Mouse (Mus musculus): ENCODE measurements around the gene Tm9sf4. TPM values are rescaled to one million over a fixed set of nuclear protein-coding genes. Genes with fewer than 3 reads are reported as not detected.

The Tm9sf4 gene
- total RNA-seq, 2 experiments from 2014 or later = 88.3 to 96.8 TPM

GRCm38 (mm10) chr2:153215421-153215820 is 54.3 kb downstream of the Tm9sf4 start:
- DNase-seq = no peak

GRCm38 (mm10) chr2:153217826-153218340 is 56.8 kb downstream of the Tm9sf4 start:
- DNase-seq = peak; percentile 59

GRCm38 (mm10) chr2:153218516-153218915 is 57.4 kb downstream of the Tm9sf4 start:
- DNase-seq = no peak

- no peak for DNase-seq
These were observed 60.5 kb downstream of the Tm9sf4 start for GRCm38 (mm10) chr2:153221620-153222019.

GRCm38 (mm10) chr2:153222130-153222529 is 61.0 kb downstream of the Tm9sf4 start:
- no peak for DNase-seq

- DNase-seq = no peak
These were observed 61.5 kb downstream of the Tm9sf4 start for GRCm38 (mm10) chr2:153222566-153222965.

- DNase-seq = peak; percentile 57
These were observed 64.0 kb downstream of the Tm9sf4 start, which contains the start of gene Tspyl3 for GRCm38 (mm10) chr2:153224946-153225594. Gene Tspyl3, minus strand, starts transcription at chr2:153225441.

GRCm38 (mm10) chr2:153225595-153225953 is 64.5 kb downstream of the Tm9sf4 start:
- no peak for DNase-seq

- no peak for DNase-seq
These were observed 66.9 kb downstream of the Tm9sf4 start for GRCm38 (mm10) chr2:153227959-153228358.

GRCm38 (mm10) chr2:153228523-153228922 is 67.4 kb downstream of the Tm9sf4 start:
- DNase-seq = no peak

- no peak for DNase-seq
These were observed 76.1 kb downstream of the Tm9sf4 start for GRCm38 (mm10) chr2:153237193-153237592.

GRCm38 (mm10) chr2:153237891-153238290 is 76.8 kb downstream of the Tm9sf4 start:
- DNase-seq = no peak

GRCm38 (mm10) chr2:153238406-153238805 is 77.3 kb downstream of the Tm9sf4 start:
- peak; percentile 39 for DNase-seq

- no peak for DNase-seq
These were observed 78.1 kb downstream of the Tm9sf4 start for GRCm38 (mm10) chr2:153239021-153239859.

- DNase-seq = peak; percentile 51
These were observed 78.9 kb downstream of the Tm9sf4 start for GRCm38 (mm10) chr2:153239860-153240480.

- DNase-seq = peak; percentile 52
These were observed 79.7 kb downstream of the Tm9sf4 start for GRCm38 (mm10) chr2:153240701-153241235.

- peak; percentile 94 for DNase-seq
These were observed 80.3 kb downstream of the Tm9sf4 start, which contains the start of the genes Plagl2 and Pofut1 for GRCm38 (mm10) chr2:153241250-153242014. Gene Plagl2, minus strand, starts transcription at chr2:153241426. Gene Pofut1, plus strand, starts transcription at chr2:153241533.

- no peak for DNase-seq
These were observed 81.1 kb downstream of the Tm9sf4 start for GRCm38 (mm10) chr2:153242156-153242555.

GRCm38 (mm10) chr2:153249751-153250150 is 88.6 kb downstream of the Tm9sf4 start:
- no peak for DNase-seq

GRCm38 (mm10) chr2:153256604-153257003 is 95.5 kb downstream of the Tm9sf4 start:
- DNase-seq = no peak

GRCm38 (mm10) chr2:153259030-153259863 is 98.1 kb downstream of the Tm9sf4 start:
- DNase-seq = no peak

Measured in adrenal gland, postnatal 10 days (tissue).